Mouse (Mus musculus) adrenal gland, postnatal 14 days (tissue): ENCODE measurements at regions not wholly inside any gene's neighbourhood (a gene's known extent, or its start where the extent isn't known, plus 50 kb on each side); places are given as distances from the start of the nearest gene placed in this dataset.

Experiments
- DNase-seq: peaks from one replicate; pipeline ENCODE4 v3.0.0; 2021; ENCODE audit warnings: mixed read lengths

DNA sequence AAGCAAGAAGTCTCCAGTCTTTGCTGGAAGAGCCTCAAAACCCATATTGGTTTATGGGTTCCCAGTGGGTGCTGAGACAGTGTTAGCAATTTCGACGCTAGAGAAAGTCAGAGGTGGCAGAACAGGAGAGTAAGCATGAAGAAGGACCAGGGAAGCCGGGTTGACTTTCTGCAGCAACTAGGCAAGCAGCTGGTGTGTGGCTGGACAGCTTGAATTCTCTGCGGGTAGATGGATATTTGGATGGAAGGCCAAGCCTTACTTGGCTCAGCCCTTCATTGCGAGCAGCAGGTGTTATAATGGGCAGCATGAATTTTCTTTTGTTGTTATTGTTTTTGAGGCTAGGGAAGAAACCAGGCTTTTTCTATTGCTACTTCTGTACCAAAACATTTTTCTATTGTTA is 362.7 kb upstream of the Satb1 start:
- no peak for DNase-seq

DNA sequence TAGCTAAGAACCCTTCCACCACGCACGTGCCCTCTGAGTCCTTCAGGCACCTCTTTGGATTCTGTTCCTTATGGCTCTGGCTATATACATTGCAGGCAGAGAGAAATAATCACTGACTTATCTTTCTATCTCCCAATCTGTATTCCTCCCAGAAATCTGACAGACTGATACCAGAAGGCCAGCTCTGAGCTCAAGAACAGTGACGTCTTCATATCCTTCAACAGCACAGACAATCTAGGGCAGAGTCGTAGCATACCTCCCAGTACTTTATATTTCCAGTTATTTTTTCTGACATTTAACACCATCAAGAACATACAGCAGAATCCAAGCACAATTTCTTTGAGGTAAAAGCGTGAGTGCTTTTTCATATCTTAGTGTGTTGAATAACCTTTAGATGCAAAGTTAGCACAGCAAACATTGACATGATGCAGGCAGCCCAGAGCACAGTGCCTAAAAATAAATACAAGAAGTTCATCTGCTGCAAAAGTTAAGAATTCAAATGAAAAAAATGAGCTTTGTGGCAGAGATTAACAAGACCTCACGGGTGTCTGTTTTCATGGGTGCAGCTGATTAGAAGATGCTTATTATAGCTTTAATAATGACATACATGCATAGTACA is 358.1 kb upstream of the Satb1 start:
- DNase-seq, result no peak

DNA sequence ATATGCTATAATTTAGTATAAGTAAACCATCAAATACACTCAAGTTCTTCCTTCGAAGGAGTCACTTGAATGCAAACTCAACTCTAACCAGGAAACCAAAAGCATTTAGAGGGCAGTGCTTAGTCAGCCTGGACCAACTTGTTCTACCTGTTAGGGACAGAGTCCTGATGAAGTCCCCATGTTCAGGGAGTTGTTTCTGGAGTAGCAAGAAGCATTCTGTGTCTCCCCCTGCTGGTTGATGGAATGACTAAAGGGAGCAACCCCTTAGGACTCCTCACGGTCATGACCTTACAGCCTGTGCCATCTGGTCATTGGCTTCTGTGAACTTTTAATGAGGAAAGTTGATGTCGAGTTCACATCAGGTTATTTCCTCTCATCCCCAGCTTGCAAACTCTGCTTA is 349.6 kb upstream of the Satb1 start:
- DNase-seq, result peak; percentile 60

DNA sequence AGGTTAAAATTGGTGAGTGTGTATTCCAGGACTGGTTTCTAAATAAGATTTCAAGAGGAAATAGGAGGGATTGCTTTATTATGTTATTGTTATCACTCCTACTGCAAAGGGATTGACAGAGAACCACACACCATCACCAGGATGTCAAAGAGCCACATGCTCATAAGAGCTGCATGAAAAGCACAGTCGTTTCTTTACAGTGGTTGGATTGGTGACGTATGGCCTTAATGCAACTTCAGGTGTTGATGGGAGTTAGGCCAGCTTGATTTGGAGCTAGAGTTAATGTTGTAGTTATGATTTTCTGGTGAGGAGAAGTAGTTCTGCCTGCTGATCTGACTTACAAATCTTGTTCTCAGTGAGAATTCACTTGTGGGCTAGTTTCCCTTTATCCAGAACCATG is 344.9 kb upstream of the Satb1 start:
- no peak for DNase-seq

DNA sequence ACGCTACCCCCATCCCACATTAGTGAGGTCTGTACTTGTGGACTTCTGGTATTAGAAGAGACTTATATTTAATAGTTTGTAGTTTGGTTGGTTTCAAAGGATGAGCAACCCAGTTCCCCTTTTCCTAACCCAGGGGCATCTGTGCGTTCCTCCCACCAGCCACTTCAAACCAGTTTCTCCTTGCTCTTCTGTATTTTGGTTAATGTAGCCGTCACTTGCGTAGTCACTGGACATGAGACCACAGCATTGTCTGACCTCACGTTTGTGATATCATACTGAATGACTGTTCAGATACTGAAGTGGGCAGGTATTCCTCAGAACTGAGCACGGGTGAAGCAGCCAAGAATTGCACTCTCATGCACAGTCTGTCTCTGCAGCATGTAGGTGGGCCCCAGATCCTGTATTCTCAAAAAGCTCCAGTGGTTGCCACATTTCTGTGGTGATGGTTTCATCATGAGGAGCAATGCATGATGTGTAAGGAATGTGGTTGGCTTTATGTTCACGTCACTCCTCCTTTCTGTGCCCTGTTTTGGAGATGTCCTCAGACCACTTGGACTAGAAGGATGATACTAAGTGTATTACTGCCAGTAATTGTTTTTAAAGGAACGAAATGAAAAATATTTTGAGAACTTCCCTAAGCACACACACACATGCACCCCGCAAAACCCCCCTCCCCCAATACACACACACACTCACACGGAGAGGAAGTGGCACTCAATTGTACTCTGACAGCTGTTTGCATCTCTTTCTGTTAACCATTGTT is 335.2 kb upstream of the Satb1 start:
- no peak for DNase-seq

DNA sequence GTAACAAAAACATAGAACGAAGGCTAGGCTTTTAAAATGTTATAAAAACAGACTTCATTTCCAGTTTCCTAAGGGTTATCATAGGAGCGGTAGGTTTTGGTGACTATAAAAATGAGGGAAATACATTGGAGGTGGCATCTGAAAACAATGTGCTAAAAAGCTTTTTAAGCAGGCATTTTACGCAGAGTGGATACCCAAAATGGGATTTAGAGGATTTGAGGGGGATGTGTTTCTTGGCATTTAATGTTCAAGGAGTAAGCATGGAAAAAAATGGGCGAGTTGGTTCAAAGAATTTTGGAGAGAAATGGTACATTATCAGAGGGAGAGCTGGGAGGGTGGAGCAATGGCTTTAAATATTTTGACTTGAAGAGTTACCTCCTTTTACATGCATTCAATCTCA is 334.6 kb upstream of the Satb1 start:
- DNase-seq, result no peak

DNA sequence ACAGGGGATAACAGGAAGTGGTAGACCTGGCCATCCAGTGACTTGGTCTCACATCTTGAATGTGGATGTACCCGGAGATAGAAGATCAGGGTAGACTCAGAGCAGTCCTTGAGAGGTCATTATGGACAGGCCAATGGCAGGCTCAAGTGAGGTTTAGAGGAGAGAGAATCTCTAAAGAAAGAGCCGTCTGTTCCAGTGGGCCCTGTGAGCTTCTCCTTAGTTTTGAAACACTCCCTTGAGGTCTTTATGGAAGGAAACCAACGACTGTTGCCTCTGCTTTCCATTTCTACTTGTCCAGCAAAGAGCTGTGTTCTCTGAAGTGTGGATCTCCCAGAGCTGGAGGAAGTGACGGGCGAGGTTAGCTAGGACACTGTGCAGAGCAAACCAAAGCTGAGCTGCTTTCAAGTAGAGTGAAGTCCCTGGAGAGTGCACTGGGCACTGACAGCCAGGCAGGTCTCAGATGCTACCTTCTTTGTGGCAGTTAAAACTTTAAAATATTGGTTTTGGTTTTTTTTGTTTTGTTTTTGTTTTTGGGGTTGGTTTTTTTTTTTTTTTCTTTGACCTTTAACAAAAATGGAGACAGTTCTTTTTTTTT is 332.9 kb upstream of the Satb1 start:
- DNase-seq, result no peak

DNA sequence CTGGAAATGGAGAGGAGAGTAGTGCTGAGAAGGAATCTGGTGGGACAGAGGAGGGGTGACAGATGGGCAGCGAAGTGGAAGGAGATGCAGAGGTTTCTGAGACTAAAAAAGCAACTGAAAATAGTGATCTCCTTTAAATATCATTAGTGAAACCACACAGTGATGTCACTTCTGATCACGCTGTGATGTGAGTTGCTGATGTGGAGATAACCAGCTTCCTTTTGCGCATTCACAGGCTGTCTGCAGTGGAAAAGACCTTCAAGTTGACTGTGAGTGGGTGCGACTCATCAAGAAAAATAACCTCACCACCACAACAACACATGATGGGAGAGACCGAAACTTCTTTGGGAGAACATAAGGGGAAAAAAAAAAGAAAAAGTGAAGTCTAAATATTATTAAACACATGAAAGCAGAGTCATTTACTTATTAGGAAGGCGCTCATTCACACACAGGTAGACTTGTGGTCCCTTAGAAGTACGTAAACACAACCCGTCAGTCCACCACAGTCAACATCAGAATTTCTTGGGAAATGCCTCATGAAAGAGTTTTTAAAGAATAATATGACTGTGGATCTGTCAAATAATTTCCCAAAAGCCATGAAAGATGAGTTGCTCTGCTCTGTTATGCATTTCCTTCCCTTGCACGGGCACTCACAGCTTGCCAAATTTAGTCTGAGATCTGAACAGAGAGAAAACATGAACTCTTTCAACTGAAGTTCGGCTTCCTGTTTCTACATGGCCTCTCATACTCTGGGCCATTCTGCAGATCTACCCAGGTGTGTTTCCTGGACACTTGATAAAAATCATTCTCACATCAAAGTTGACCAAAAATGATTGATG is 329.7 kb upstream of the Satb1 start:
- DNase-seq, result no peak

DNA sequence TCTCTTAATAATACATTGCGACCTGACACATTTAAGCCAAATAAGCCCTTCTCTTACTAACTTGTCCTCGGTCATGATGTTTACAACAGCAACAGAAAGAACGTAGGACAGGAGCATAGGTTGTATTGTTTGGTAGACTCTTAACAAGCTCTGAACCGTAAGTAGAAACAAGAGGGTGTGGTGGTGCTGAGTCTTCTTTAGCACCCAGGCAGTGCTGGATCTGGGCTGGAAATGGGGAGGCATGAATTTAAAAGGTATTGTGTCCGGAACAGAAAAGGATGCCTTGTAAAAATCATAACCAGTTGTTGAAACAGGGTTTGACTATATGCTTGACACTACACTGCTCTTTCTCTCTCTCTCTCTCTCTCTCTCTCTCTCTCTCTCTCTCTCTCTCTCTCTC is 317.4 kb upstream of the Satb1 start:
- no peak for DNase-seq

DNA sequence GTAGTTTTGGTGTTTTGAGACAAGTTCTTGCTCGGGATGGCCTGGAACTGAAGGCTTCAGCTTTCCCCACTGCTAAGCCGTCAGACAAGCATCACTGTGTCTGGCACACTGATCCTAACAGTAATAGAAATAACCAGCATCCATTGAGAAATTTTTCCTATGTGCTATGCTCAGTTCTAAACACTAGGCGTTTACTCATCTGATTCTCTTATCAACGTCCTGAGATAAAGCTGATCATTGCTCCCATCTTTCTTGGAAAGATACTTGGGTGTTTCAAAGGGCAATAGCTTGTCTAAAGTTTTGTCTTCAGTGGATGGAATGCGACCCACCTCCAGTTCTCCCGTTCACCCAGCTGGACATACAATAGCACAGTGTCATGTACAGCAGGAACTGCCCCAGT is 316.7 kb upstream of the Satb1 start:
- DNase-seq, result no peak

DNA sequence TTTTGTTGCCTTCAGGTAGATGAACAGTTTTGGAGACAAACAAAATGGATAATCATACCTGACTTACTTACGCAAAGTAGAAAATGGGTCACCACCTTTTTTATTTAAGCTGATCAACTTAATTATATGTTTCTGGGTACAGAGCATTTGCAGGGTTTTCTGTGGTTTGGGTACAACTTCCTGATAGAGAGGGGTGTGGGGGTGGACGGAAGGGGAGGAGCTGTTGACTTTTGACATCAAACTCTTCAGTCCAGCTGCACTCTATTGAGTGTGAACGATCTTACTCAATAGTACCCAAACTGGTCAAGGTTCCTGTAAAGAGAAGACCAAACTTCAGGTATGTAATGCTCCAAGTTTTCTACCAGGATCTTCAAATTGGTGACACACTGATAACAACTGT is 316.0 kb upstream of the Satb1 start:
- DNase-seq, result no peak

DNA sequence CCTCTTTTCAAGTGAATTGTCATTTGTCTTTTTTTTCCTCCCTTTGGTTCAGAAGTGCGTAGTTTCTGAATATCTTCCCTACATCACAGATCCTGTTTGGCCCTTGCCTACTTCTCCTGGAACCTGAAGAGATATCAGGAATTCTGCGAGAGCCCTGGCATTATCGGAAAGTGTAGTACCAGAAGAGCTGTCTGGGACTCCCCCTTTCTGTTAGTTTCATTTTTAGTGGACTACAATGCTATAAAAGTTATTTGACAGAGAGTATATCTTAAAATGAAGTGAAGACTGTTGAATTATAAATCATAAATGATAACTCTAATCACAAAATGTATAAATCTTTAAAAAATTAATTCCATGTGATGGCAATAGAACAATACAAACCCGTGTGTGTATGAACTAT is 270.8 kb upstream of the Satb1 start:
- DNase-seq, result no peak

DNA sequence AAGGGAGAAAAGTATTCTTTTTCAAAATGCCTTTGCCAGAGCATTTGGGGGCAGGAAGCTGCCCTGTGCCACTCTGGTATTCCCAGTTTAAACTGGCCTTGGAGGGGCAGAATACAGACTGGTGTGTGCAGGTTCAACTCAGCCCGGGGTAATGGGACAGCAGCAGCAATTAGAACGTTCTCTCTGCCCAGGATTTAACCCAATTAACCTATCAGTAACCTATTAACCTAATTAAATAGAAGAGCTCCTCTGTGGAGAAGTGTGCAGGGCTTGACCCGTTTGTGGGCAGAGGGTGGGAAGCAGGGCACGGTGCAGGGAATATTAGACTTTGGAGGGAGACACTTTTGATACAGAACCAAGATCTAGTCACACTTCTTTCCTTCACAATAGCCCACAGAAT is 252.7 kb upstream of the Satb1 start:
- no peak for DNase-seq

DNA sequence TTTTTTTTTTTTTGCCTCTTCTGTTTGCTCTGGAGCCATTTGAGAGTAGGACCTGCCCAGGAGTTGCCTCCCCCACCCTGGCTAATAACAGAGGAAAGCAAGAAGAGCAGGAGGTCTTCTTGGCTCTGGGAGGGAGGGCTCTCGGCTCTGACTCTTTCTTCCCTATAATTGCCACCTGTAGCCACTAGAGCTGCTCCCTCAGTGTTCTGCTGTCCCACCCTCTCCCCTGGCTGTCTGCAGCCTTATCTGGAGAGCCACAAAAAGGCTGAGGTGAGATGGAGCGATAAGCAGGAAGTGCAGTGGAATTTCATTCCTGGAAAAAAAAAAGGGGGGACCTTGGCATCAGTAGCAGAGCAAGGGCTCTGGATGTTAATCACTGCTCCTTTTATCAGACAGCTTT is 251.4 kb upstream of the Satb1 start:
- no peak for DNase-seq

DNA sequence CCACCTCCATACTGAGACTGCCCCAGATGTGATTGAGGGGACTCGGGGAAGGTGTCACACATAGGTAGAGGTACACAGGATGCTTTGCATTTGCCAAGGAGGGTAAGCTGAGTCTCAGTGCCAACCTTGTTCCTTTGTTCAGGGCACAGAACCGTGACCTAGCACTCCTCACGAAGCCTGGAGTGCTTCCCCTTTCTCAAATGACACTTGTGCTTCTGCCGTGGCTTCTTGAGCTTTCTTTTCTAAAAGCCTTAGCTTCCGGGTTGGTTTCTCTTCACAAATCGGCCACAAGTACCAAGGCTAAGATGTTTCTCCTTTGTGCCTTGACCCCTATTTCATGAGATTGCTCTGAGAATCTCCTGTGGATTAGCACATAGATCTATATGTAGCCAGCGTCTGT is 246.2 kb upstream of the Satb1 start:
- DNase-seq, result no peak

DNA sequence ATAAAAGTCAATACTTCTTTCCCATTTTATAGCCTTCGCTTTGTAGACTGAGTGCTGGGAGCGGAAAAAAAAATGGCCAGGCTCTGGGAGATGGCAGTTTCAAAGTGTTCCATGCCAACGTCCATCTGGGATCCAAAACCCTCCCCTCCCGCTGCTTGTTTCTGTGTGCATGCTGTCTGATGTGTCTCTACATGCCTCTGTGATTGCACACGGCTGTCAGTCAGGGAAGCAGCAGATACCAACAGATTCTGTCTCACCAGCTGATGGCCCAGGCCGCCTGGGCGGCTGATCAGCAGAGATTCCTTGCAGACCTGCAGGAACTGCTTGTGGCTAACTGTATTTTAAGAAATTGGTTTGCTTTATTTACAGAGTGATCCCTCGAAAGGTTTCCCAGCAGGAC is 245.4 kb upstream of the Satb1 start:
- DNase-seq, result no peak

DNA sequence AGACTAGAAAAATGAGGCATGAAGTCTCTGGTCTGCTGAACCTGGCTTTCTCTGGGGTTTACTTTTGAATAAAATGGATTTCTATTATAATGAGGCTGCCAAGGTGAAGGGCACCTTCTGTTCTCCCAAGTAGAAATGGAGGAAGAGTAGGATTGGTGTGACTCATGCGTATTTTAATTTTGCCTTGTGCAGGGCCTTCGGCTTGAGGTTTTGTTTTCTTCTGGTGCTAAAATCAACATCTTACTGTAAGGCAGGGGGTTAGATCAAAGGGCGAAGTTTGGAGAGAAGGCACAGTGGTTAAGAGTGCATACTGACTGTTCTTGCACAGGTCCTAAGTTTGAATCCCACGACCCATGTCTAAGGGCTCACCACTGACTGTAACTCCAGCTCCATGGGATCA is 244.9 kb upstream of the Satb1 start:
- no peak for DNase-seq

DNA sequence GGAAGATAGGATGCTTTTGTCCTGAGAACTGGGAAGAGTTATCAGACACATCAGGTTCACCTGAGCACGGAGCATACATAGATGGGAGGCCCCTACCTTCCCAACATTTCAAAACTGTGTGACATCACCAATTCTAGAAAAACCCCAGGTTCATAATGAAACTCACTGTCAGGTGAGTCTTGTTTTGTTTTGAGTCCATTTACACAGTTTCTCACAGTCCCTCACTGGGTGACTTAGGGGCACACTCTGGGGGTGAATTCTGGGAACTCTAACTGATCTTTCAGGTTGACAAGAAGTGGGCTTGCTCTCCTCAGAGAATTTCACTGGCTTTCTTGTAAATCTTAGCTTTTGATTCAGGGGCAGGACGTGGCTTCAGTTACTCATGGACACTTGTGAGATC is 243.7 kb upstream of the Satb1 start:
- DNase-seq, result no peak

DNA sequence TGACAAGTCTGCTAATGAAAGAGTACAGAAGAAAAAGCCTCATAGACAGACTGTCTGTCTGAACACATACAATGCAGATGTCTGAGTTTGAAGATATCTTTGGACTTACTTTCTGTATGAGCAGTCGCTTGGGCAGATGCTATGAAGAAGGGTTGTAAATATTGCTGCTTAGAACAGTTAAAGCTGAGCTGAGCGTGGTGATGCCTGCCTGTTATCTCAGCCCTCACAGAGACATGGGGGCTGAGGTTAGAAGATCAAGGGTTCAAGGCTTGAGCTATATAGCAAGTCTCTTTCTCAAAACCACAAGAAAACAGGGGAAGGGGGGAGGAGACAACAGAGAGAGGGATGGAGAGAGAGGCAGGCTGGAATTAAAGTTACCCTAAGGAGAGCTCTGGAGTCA is 234.6 kb upstream of the Satb1 start:
- DNase-seq, result no peak

DNA sequence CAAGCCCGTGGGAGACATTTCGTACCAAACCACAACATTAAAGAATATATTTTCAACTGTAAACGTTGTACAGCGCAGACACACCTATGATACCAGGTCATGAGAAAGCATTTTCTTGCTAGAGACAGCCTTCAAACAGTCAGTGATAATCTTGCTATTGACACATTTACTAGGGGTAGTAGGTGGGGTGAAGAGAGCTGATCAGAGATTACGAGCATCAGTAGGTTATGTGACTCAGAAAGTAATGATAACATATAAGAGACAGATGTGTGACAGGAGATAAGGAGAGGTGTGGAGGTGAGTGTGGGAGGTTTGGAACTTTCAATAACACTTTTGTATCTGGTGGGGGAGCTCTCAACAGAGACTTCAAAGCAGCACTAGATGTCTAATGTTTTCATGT is 231.5 kb upstream of the Satb1 start:
- DNase-seq, result no peak

DNA sequence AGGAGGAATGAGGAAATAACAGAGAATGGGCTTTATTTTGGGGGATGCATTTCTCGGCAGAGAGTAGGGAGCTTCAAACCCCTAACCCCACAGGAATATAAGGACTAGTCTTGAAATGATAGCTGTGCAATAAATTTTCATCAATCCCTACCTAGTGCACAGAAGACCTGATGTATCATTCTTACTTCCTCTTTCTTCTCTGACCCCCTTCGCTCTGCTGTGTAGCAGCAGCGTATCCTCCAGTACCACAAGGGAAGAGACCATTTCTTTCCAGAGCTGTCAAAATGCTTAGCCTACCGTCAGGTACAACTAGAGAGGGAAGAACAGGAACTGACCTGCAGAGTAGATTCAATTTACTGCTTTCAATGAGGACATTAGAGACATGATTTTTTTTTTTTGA is 230.0 kb upstream of the Satb1 start:
- DNase-seq, result no peak

DNA sequence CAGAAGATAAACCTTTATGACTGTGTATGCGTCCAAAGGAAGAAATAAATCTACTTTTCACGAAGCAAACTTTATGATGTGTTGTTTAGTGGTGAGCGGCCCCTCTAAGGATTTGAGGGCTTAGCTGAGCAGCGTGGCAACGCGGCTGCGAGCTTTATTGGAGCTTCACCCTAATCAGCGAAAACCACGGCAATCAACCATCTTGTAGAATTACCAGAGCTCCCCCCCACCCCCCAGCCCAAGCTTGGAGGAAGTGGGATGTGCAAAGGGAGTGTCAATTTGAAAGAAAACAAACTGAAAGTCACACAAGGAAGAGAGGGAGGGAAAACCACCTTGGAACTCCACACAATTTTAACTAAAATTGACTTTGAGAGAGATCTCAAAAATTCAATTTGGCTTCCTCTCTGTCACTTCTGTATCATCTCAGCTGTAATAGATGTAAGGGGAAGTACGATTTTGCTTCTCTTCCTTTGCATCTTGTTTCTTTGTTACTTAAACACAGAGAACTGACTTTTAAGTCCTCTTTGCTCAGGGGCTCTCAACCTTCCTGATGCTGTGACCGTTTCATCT is 229.1 kb upstream of the Satb1 start:
- no peak for DNase-seq

DNA sequence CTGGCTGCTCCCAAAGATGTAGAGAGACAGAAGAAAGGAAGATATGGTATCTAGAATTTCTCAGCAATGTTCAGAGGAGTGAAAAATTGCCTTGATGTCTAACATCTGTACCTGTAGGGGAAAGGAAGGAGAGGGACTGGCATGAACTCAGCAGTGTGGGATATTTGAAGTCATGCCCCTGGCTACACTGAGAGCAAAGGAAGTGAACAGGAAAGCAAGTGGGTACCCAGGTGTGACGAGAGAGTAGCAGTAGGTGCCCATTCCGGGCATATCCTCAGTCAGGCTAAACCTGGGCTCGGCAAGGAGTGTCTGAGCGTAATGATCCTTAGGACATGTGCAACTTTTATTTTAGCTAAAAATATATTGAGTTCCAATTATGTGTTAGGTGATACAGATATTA is 203.4 kb upstream of the Satb1 start:
- DNase-seq, result no peak
